Mouse (Mus musculus) urinary bladder, adult 2 months (tissue): ENCODE measurements around the gene Stab2. TPM values are rescaled to one million over a fixed set of nuclear protein-coding genes. Genes with fewer than 3 reads are reported as not detected.

Experiments
- DNase-seq: peaks from one replicate; pipeline ENCODE4 v3.0.0; 2022; ENCODE audit warnings: low spot score
- polyA plus RNA-seq: library from polyadenylated mRNA; depleted of rRNA; stranded (reverse); fragments of >200 nt; gene quantifications from 2 replicates; pipeline ENCODE4 v1.2.3, GENCODE M21; 2012

The Stab2 gene
- polyA plus RNA-seq, 1 experiment, result 2.0 TPM

DNA sequence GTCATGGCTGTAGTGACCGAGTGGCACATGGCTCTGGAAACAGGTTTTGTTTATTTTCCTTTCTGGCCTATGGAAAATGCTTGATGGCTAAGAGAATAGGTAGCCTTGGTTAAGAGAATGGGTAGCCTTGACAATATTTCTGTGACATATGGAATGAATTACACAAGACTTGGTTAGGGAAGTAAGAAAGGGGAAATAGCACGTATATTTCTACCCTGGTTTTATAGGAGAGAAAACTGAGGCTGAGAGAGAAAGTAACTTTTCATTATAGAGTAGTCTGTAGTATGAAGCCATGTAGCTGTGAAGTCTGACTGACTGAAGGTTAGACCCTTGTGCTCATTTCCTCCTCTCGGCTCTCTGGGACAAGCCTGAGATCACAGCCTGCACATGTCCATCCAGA, 180.9 kb downstream of the Stab2 start:
- no peak for DNase-seq

DNA sequence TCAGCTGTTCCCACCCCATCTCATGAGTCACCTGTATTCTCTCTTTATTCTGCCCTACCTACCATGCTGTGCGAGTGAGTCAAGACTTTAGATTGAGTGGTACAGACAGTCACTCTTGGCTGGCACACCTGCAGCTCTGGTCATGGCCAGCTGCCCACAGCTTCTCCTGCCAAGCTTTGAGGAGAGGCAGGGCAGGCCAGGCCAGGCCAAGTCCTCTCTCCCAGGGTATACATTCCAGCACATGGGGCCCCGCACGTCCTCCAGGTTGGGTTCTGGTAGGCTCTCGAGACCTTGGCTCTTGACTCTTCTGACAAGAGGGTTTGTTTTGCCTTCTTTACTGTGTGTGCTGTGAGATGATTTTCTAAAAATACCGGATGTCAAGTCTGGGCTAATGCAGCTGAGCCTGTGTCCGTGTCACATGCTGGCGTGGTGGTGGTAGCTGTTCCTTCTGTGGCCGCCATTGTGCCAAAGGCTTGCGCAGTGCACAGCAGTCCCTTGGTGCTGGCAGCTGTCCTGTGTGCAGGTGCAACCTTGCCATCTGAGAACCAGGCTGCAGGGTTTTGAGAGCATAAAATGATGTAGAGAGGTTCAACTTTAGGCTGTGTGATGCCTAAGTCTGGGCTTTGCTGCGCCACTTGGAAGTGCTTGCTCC, 181.8 kb downstream of the Stab2 start:
- DNase-seq, result no peak

DNA sequence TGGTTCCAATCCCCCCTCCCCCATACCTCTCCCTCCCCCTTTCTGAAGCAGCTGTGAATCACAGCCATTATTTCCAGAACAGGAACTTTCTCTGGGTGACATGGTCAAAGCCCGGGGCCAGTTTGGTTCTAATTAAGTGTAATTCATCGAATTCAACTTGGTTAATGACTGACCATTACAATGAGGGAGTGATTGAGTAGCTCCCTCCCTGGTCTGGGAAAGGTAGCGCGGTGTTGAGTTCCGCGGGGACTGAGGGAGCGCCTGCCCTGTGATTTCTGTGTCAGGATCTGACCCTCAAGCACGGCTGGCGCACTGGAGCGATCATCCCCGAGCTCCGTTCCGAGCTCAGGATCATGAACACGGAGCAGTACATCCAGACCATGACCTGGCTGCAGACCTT, 183.0 kb downstream of the Stab2 start:
- DNase-seq, result no peak

DNA sequence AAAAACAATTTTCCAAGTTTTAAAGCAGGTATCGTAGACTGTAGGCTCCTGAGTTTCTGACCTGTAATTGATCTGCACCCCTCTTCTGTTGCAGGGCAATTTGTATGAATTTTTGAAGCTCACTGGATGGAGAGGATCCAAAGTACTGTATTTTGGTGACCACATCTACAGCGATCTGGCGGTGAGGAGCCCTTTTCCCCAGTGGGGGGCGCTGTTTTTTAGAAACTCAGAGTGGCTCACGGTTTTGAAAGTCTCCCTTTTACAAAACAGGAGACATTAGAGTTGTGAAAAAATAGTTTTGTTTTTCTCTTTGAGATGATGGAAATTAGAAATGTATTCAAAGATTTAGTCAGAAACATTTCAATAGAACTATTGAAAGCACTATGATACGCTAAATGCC, 183.7 kb downstream of the Stab2 start:
- no peak for DNase-seq

DNA sequence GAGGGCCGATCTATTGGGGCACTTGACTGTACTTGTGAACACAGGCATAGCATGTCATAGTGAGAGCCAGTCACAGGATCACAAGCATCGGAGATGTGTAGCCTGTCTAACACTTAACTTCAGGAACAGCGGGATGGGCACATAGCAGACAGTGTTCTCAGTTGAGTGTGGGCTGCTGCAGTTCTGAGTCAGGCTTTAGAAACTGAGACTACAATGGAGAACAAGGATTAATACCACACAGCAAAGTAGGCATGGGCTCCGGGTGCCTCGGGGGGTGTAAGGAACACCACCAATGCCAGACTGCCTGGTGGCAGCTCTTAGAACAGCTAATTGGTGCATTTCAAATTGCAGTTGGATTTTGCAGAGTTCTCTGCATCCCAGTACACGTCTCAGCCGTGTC, 186.8 kb downstream of the Stab2 start:
- no peak for DNase-seq

DNA sequence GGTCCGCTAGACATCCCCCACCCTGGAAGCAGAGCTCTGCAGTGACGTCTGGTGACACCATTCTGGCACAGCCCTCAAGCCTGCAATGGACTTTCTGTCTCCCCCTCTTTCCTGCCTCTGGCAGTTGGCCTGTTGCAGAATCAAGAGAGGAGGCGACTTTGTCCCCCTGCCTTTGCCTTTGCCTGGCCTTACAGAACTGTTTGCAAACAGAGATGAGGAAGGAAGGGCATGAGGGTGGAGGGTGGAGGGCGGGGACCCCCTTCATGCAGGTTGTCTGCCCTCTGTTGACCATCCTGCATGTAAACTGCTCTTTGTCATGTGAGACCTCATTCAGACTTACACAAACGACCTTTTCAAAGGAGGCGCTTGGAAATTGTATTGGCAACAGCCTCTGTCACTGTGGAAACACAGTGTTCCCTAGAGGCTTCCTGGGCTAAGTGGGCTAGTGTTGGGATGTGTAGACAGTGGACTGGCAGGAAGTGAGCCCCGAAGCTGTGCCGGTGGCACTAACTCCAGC, 188.1 kb downstream of the Stab2 start:
- DNase-seq, result no peak

DNA sequence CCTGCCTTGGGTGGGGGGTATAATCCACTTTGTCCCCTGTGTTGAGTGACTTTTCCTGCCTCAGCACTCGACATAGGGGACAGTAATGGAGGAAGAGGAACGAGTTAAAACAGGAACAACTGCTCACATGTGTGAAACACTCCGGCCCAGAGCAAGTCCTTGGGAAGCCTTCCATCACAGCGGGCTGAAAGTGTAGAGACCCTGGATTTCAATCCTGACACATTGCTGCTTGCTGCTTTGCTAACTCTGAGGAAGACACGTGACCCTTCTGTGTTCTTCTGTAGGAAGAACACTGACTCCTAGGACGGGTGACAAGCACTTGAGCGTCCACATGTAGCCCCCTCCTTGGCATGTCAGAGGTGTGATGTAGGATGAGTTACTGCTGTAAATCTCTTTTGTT, 192.7 kb downstream of the Stab2 start:
- DNase-seq, result no peak

DNA sequence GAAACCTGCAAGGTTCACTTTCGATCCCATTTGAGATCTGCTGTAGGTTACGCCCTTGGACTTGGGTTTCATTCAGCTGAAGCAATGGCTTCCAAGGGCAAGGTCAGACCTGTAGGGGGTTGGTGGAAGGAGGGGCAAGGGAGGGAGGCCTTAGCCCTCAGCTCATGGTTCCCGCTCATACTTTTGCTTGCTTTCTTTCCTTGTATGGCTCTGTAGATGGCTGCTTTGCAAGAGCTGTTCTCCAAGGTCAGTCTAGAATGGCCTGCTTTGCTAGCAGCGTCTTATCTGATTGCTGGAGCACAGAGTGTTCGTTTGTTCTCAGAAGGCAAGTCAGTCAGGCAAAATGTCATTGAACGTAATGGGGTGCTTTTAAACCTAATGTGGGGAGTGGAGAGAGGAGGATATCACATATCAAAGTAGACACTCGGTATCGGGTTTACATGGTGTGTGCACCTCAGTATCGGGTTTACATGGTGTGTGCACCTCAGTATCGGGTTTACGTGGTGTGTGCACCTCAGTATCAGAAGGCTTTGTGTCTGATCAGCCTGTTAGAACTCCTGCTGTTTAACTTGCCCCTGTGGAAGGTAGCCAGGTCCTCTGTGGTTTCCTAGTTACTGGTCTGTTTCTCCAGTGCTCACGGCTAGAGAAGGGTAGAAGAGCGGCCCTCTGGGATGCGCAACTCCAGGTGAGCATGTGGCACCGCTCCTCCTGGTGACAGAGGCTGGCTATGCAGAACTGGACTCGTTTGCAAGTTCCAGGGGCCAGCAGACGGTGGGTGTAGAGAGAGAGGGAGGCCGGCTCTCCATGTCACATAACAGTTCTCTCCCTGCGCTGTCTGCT, 193.3 kb downstream of the Stab2 start:
- no peak for DNase-seq

DNA sequence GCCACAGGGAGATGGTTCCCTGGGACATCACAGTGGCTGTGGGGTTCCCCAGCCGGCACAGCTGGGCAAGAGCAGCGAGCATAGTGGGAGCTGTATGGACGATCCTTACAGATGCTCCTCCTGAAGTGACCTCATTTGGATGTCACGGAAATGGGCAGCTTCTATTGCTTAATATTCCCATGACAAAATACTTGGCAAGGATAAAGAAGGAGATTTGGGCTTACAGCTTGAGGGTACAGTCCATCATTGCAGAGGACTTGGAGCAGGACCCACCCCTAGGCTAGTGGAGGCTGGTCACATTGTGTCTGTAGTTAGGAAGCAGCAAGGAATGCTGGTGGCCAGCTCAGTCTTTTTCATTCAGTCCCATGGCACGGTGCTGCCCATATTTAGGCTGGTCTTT, 197.2 kb downstream of the Stab2 start:
- DNase-seq, result no peak

DNA sequence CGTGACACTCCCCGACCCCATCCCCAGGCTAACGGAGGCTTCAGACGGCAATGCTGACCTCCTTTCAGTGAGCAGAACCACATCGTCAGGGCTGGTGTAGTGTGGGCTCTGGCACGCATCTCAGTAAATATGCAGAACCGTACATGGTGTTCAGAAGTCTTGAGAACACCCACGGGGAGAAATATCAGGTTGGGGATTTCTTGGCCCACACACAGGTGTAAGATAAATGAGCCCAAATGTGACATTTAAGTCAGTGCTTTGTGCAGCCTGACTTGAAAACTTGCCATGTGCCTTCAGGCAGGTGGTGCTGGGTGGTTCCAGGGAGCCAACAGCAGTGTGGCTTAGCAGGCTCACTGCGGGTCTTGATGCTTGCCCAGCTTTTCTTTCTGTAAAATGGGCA, 197.8 kb downstream of the Stab2 start:
- DNase-seq, result no peak

DNA sequence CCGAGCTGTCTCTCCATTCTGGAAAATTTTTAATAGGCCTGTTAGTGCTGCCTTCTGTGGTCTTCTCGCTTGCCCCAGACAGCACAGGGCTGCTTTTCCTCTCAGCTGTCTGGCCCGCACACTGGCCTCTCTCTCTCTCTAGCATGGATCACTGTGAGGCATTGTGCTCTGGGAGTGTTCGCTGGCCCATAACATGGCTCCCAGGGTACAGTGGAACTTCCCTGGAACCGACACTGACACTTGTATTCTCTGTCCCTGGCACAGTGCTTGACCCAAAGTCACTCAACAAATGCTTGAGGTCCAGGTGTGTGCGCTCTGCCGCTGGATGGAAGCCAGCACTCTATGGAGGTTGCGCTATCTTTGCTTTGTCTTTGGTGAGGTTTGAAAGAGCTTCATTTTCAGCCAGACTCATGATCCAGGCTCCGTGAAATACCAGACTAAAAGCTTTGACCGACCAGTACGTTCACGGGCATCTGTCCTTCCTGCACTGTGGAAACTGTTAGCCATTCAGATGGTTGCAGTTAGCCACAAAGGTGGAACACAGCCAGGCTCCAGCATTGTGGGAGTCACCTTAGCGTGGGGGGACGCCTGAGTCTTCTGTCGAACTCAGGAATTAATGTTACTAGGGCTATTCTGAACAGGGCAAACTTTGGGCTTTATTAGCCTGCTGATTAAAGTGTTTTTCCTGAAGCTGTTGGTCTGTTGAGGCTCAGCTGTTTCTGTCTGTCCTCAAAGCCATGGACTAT, 199.6 kb downstream of the Stab2 start:
- DNase-seq, result no peak

DNA sequence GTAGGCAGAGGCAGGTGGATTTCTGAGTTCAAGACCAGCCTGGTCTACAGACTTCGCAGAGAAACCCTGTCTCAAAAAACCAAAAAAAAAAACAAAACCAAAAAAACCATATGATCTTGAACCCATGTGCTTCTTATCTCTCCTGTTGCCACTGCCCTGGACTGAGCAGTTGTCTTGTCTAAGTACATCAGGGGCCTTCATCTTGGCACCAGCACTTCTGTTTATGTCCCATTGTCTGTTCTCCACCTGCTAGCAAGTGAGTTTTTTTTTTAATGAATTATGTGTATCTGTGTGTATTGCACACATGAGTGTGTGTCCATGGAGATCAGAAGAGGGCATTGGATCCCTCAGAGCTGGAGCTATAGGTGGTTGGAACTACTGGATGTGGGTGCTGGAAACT, 200.5 kb downstream of the Stab2 start:
- DNase-seq, result no peak

DNA sequence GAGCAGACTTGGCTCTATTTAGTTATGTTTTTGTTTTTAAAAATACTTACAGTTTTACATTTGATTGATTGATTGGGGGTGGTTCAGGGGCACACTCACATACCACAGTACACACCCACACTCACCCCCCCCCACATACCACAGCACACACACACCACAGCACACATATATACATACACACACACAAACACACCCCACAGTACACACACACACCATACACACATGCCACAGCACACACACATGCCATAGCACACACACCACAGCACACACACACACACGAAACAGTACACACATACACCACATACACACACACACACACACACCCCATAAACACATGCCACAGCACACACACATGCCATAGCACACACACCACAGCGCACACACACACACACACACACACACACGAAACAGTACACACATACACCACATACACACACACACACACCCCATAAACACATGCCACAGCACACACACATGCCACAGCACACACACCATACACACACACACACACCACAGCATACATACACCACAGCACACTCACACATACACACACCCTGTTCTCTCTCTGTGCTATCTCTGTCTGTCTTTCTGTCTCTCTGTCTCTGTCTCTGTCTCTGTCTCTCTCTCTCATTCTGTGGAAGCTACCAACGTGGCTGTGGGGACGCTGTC, 211.6 kb downstream of the Stab2 start:
- no peak for DNase-seq

DNA sequence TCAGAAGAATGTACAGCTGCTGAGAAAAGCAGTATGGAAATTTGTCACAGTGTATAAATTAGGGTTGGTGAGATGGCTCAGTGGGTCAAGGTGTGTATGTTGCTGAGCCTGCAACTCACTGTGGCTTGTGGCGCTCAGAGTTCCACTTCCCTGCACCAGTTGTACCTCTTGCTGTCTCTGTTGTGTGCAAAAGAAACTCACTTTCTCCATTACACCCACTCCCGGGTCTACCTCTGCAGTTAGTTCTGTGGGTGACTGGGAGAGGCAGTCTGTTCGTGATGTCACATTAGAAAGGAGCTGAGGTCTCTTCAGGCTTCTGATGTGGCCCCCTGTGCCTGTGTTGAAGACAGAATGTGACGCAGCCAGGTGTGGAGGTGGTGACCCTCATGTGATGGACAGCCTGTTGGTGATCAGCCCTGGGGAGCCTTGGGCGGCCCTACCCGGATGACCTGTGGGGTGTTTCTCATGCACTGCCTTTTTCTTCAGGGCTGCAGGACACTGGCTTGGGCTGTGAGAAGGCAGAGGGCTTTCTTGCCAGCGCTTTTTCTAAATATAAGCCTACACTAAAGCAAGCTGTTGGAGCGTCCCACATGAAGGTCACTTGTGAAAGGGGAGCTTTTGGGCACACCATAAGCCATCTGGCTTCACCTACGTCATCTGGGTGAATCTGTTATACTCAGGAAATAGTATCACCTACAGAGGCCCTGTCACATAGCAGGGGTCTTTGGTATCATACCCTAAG, 212.9 kb downstream of the Stab2 start:
- DNase-seq, result no peak

DNA sequence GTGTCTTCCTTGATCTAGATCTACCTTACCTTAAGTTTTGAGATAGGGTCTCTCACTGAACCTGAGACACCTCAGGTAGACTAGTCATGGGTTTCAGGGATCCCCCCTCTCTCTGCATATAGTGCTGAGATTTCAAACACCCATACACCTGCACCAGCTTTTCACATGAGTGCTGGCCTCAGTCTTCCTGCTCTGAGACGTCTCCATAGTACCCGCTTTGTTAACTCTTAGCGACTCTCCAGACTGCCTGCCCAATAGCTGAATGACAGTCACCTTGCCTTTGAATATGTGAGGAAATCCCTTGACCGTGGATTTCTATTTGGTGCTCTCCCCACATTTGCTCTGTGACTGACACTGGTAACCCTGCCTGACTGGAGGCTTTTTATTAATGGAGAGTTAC, 213.6 kb downstream of the Stab2 start:
- DNase-seq, result no peak

DNA sequence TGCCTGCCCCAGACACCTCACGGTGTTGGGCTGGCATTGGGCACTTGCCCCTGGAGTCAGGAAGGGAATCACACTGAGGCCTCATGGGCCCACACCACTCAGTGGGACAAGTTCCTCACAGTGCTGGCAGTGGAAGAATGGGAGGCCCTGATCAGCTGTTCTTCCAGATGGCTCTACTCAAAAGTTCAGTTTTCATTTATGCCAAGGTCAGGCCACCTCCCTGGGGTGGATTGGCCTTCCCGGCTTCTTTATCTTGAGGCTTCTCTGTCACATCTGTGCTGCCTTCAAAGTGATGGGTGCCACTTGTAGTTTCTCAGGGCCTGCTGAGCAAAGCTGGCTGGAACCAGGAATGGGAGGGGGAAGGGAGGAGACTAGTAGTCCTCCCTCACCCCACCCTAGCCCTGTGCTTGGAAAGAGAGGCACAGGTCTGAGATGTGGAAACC, 214.3 kb downstream of the Stab2 start:
- DNase-seq, result no peak

DNA sequence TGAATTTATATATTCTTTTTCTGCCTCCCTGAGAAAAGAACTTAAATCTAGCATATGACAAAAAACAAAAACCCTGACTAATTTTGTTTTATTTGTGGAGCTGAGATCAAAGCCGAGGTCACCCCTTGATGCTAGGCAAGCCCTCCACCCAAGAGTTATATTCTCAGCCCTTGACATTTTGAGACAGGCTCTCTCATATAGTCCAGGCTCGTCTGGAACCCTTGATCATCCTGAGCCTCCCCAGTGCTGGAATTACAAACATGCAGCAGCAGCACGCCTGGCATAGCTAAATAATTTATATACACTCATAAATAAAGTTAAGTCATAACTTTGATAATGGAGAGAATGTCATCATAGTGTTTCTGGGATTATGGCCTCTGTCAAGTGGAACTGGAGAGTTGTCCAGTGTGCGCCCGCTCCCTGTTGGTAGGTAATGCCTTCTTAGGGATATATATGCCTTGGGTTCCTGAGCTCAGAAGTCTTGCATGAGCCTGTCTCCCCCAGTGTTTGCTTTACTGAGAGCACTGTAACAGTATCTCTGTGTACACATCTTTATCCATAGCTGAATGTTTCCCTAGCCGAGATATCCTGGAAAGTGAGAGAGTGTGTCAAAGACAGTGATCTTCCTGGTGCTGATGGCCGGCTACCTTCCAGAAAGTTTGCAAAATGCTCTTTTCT, 216.2 kb downstream of the Stab2 start:
- no peak for DNase-seq
